Mouse (Mus musculus) CD4-positive, CD25-positive, alpha-beta regulatory T cell, adult 2 months (primary cell): ENCODE data around the gene Ssr1.

Experiments used
- DNase-seq: peaks from one replicate; pipeline ENCODE4 v3.0.0-alpha.2; 2012; ENCODE audit warnings: low read depth, low spot score

Ssr1 gene

DNA sequence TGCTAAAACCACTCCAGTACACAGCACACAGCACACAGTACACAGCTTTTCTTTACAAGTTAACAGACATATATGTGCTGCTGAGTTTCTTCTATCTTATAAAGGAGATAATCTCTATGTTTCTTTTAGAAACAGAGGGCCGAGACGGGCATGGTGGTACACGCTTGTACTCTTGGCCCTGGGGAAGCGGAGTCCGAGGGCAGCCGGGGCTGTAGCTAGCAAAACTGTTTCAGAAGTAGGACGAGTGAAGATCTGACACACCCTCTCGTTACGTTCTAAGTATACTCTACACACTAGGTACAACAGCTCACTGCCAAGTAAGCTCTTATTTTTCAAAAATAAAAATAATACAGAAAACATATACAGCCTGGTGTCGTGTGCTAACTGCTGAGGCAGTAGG, 13.7 kb downstream of the Ssr1 start:
- DNase-seq, result no peak

DNA sequence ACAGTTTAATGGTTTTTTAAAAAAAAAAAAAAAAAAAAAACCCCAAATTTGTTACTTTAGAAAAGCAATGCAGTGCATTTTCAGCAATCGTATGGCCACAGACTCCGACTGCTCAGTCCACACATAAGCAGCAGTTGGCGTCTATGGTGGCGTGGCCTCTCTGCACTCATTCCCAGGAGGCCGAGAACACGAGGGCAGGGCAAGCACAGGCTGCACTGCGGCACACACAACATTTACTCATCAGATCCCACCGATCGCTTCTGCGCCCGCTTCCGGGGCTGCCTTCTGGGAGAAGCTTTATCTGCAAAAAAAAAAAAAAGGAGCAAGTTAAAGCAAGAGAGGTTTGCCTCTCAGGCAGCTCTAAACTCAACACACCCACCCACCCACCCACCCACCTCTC, 14.5 kb downstream of the Ssr1 start:
- DNase-seq, result no peak

DNA sequence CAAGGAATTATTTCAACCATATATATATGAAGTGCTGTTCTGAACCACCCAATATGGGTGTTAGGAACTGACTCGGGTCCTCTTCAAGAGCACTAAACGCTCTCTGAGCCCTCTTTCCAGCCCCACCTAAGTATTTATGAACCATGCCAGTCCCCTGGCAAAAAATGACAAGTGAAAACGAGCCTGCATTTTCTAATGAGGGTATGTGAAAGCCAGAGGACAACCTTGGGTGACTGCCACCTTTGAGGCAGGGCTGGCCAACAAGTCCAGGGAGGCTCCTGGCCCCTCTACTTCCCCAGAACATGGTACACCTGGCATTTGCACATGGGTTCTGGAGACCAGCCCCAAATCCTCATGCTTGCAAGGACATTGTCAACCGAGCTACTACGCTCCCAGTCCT, 19.3 kb downstream of the Ssr1 start:
- DNase-seq, result no peak

DNA sequence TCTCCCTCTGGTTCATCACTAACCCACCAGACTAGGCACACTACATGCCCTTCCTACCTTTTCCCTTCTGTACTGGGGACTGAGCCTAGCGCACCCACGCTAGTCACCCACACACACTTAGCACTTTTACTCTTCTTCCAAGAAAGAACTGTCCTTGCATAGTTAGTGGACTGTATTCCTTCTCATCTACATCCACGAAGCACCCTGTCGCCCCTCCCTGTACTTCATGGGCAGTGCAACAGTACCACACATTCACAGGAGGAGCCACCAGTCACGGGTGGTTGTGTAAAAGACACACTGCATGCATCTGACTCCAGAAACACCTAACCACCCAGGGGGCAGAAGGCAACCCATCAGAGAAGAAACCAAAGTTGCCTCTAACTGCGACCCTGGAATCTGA, 20.0 kb downstream of the Ssr1 start:
- no peak for DNase-seq

DNA sequence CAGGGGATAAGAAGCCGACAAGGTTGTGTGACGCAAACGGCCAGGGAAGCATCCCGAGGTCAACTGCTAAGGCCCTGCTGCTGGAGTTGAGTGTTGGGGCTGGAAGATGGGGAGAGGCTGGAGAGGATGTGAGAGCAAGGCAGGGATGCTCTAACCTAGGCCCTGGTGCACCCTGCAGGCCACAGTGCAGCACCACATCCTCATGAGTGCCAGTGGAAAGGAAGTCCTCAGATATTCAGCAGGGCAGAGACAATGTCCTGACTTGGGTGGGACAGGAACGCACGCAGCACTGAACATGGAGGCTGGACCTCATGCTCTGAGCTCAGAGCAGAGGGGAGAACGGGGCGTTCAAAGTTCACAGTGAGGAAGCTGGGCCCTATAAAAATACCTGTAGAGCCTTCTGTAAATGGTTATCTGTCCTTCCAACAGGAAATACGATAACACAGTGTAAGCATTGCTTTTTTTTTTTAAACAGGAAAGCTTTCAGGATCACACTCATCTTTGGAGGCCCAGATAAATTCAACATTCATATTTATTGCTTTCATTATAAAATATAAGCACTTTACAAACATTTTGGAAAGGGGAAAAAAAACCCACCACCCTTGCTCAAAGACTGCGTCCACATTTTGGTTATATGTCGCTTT, 23.0 kb downstream of the Ssr1 start:
- no peak for DNase-seq

DNA sequence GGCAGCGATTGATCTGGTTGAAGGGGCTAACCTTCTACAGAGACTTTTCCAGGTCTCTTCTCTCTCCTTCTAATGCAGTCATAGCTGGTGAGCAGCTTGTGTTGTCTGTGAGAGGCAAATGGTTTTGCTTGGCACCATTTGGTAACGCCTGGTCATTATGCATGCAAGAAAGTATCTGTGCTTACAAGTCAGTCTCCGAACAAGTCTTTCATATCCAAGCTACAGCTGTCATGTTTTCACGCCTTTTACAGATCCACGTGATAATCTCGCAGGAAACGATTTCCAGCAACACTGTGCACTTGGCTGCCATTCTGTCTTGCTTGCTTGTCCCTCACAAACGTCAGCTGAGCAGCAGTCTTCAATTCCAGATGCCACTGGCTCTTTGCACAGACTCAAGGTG, 24.0 kb downstream of the Ssr1 start:
- no peak for DNase-seq

DNA sequence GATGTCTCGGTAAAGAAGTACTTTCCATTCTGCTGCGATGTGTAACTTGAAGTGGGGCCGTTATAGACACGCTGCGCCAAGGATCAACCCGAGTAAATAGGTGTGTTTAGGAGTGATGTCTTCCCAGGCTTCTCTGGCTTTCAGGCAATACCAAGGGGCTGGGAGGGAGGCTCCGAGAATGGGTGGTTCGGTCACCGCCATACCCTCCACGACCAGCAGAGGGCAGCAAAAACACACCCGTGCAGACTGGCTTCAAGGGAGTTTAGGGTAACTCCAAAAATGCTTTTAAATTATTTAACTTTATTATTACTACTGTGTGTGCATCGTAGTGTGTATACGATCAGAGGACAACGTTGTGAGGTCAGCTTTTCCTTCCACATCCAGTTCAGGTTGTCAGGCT, 24.7 kb downstream of the Ssr1 start:
- peak; percentile 88 for DNase-seq

DNA sequence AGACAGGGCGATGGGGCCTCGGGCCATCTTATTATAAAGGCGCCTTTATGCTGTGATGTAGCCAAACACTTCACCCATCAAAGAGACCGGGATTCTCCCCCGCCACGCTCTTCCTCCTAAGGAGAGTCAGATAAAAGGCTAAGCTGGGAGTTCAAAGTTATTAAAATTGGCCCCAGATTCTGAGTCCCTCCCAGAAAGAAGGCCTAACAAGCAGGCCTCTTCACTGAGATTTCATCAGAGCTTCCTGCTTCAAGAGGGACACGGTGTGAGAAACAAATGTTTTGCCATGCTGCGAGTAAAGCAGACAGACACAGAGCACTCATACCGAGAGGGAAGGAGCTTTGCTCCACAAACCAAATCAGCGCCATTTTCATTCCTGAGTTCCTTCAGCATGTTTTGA, 26.5 kb downstream of the Ssr1 start:
- DNase-seq, result no peak

DNA sequence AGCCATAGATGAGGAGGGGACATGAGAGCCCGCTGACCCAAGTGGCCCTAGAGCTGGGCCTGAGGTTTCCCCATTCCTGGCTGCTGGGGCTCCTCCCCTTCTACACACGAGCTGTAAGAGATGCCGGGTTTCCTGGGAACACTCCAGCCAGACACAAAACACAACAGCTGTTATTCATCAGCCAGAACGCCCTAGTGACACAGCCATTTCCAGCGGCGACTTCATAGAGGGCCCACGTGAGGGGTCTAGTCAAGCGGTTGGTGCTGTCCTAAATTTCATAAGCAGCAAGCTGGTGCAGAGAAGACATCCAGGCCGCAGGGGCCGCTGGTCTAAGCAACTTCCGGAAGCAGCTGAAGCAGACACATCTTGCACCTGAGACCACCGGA, 27.0 kb downstream of the Ssr1 start:
- DNase-seq, result no peak

DNA sequence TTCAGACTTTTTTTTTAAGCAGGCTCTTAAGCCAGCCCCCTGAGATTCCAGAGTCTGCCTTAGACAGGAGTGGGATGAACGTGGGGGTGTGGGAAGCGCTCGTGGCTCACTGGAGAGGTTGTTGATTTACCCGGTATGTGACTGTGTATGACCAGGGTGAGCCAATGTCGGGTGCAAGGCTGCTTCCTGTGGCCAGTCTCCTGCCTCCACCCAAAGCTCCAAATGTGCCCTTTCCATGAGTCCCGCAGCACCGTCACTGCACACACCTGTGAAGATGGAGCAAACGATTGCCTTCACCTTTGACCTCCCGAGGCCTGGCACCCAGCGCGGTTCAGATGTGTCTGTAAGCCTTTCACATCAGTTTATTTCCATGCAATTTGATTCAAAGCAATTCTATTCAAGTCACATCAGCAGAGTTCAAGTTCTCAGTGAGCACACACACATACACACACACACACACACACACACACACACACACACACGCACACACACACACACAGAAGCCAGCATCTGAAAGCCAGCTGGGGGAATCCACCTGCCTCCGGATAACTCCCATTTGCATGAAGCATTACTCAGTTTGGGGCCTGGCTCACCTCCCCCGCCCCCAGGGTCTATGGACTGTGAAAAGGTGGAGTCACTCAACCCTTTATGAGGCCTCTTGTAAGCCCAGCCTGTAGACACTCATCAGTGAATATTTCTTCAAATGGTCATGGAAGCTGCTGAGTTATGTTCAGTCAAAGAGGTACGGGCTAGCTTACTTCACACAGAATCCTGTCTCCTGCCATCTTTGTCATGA, 27.6 kb downstream of the Ssr1 start:
- DNase-seq, result no peak

DNA sequence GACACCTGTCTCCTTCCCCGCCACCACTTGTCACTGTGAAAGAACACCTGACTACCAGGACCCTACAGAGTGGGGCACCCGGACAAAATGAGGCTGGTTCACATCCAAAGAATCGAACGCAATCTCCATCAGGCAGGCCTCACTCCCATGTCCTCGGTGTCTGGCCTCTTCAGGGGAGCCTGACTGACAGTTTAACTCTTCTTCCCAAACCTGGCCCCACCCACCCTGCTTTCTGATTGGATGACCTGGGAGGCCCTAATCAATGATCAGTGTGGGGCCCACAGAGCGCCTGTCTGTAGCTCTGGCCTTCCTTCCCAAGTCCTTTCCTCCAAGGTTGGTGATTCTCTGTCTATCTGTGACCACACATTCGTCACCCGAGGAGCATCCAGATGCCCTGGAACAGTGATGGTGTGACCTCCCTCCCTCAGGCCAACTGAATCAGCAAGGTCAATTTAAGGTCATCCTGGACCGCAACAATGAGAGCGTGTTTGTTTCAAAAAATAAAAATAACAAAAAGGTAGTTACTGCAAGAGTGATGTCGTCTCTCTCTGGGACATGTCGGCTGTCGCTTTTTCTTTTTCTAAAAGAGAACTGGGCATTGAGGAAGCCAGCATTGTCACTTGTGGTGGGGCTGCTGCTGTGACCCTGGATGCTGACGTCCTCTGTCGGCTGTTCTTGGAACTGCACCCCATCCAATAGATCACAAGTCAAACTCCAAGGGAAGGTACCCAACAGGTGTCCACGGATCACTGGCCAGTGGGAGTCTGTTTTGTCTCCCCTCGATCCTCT, 28.7 kb downstream of the Ssr1 start:
- peak; percentile 28 for DNase-seq

DNA sequence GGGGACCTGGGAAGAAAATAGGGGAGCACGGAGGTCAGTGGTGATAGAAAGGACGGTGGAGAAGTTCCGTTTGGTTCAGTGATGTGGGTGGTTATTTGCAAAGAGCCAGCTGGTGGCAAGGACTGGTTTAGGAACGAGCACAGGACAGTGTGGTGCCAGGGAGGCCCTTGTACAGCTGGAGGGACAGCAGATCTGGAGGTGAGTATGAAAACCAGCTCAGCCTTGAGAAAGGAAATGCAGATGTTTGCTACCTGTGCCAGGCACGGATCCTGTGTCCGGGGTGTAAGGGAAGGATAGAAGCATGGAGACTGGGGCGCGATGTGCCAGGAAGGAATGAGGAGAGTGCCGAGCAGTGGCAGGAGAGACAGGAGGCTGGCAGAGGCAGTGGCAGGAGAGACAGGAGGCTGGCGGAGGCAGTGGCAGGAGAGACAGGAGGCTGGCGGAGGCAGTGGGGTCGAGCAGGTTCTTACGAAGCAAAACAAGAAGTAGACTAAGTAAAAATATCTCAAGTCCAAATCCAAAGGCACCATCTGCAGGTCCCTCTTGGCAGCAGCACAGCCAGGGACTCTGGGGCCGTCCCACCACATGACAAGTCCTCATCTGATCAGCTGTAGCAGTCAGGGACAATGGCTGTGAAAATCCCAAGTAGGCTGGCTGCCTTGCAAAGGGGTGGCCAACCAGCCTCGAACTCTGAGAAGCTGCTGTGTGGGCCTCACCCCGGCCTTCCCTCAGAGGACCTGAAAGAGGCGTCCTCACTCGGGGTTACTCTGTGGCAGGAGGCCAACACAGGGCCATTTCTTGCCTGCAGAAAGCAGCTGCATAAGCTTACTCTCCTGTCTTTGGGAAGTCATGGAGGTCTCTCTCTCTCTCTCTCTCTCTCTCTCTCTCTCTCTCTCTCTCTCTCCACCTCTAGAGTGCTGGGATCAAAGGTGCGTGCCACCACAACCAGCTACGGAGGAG, 29.6 kb downstream of the Ssr1 start:
- DNase-seq, result no peak

DNA sequence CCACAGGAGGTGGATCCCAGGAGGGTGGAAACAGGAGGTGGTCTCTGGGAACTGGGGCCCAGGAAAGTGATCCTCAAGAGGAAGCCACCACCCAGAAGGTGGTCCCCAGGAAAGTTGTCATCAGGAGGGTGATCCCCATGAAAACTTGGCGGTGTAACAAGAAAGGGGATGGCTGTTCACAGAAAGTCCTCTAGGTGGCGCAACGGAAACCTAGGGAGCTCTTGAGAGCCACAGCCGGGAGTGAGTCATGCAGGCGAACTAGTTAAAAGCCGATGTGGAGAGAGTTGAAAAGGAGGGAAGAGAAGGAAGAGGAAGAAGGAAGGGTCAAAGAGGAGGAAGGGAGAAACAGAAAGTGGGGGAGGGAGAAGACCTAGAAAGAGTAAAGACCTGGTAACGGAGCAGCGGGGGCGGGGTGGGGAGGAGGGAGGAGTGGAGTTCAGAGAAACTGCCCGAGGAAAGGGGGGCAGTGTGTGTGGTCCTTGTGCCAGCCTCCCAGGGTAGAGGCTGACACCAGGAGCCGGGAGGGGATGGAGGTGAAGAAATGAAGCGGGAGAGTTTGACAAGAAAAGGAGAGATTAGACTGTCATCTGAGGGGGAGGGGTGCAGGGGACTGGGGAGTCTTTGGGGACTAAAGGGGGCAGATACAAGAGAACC, 30.5 kb downstream of the Ssr1 start:
- peak; percentile 86 for DNase-seq

DNA sequence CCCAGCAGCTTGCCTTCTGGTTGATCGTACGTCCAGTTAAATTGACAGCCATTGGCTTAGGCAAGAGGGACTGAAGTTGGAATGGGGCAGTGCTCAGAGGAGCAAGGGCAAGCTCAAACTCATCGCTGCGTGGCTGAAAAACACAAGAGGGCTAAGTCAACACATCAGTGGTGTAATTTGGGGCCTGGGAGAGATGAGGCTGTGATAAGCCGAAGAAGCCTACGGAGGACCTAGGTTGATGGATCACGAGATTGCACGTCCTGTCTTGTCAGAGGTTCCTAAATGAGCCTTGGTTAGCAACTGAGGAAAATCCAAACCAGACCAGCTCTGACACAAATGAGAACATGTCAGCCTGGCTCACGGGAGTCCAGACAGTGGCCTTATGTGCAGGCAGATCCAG, 31.5 kb downstream of the Ssr1 start:
- DNase-seq, result no peak

DNA sequence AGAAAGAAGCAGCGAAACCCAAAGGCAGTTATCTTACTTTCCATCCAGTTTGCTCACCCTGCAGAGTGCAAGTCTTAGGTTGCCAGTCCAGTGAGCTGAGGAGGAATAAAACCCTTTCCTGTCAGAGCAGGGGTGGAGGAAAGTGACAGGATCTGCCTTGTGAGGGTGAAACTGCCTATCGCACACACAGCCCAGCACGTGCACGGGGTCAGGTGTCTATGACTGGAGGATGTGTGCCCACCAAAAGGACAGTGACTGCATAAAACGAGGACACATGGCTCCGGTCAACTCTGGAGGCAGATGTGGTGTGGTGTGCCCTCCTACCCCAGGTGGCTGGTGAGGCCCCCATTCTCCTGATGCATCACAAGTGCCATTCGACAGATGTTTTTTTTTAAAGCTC, 34.1 kb downstream of the Ssr1 start:
- DNase-seq, result no peak

DNA sequence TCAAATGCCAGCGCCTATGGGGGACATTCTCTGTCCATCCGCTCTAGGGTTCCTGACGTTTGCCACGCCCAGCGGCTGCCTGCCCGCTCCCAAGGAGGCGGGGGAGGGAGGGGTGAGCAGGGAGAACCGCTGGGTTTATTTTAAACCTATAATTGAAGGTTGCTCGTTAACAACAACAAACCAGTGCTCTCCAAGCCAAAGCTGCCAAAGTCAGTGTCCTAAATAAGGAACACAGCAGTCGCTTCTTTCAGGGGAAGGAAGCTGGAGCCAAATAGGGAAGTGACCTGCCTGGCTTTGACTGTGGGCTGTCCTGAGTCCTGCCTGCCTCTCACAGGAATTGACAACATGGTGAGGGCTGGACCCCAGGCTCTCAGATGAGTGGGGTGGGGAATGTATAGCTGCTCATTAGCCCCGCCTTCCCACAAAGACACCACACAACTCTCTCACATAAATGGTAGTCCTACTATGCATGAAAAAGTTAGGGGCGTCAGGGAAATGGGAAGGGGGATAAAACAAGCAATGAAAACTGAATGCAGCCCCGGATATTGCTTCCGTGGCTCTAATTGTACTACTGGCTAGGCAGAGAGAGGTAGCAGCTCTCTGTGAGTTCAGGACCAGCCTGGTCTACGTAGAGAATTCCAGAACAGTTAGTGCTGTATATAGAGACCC, 34.6 kb downstream of the Ssr1 start:
- no peak for DNase-seq

DNA sequence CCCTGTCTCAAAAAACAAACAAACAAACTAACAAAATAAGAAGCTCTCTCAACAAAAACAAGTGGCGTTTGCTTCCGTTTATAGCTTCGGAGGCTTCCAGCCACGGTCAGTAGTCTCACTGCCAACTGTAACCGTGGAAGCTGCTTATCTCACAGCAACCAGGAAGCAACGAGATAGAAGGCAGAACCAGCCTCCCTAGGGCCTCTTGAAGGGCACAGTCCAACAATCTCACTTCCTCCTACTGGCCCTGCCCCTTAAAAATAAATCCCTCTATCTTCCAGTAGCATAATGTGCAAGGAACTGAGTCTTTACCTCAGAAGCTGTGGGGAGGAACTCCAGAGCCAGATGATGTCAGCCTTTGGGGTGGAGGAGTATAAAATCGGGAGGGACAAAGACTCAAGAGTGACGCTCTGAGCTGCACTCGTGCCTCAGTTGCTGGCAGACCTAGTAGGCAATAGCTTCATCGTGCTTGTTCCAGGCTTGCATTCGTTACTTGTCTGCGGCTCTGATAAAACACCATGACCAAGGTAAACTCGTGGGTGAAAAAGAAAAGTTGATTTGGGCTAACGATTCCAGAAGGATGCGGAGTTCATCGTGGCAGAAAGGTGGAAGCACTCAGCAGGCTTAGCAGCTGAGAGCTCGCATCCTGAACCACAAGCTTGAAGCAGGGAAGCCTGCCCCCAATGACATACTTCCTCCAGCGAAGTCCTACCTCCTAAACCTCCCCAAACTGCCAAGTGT, 35.3 kb downstream of the Ssr1 start:
- no peak for DNase-seq

DNA sequence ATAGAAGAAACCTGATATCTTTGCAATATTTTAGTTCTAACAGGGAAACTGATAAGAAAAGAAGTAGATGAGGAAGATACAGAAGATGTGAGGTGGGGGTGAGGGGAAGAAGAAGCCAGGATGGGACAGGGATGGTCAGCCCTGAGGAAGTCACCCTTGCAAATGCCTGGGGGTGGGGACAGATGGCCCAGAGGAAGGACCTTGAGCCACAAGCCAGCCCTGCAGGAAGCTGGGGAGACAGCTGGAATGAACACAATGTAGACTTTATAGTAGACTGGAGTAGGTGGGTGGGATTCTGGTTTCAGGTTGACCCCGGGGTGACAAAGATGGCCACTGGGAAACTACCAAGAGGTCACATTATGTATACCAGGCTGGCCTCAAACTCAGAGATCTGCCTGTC, 39.7 kb downstream of the Ssr1 start:
- no peak for DNase-seq

DNA sequence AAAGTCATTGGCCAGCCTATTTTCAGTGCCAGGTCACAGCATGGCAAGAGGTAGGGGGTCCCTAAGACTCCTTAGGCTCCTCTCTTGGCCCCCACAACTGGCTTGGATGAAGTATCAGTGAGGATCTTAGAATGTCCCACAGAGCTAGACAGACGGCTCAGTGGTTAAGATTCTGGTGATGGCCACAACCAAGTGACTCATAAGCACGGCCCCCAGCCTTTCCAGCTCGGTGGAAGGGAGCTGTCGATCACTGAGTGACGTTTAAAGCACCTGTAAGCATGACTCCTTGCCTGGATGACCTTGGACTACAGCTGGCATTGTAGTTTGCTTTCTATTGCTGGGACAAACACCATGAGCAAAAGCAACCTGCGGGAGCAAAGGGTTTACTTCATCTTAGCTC, 41.0 kb downstream of the Ssr1 start:
- no peak for DNase-seq

DNA sequence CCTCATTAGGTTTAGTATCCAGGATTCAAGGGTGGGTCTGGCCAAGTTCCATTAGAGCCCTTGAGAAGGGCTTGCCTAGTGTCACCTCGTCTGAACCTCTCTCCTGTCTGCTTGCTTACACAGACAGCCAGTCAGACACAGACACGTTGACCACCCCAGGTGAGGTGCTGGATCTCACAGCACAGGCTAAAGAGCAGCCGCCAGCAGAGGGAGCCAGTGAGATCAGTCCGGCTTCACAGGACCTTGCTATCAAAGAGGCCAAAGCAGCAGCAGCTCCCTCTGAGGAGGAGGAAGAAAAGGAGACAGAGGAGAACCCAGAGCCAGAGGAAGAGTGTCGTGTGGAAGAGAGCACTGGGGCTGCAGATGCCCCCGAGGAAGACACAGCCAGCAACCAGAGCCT, 47.3 kb downstream of the Ssr1 start:
- peak; percentile 80 for DNase-seq
